Mouse (Mus musculus) gonadal fat pad, adult 2 months (tissue): Measurements from ENCODE around the gene Prl2c5. TPM values are rescaled to one million over a fixed set of nuclear protein-coding genes. Genes with fewer than 3 reads are reported as not detected.
"Not testable (repeated sequence)": the region's sequence is repeated elsewhere in the genome, so short reads cannot be mapped to it uniquely, and the experiment has no call there.

Source experiments
- DNase-seq: peaks from one replicate; pipeline ENCODE4 v3.0.0-alpha.2; 2012; ENCODE audit warnings: low read depth
- polyA plus RNA-seq: library from polyadenylated mRNA; depleted of rRNA; stranded (reverse); fragments of >200 nt; gene quantifications from 2 replicates; pipeline ENCODE4 v1.2.3, GENCODE M21; 2012; rRNA removed

The Prl2c5 gene
- polyA plus RNA-seq: not detected in 2 replicates

- not testable (repeated sequence) for DNase-seq
Observed at GRCm38 (mm10) chr13:13182415-13182814, at the start of gene Prl2c5. TSS of gene Prl2c5 (plus strand) at chr13:13182715.

- not testable (repeated sequence) for DNase-seq
Observed at GRCm38 (mm10) chr13:13162777-13163485, 19.6 kb upstream of the Prl2c5 start.

GRCm38 (mm10) chr13:13168631-13169030 lies 13.9 kb upstream of the Prl2c5 start:
- DNase-seq: not testable (repeated sequence)

GRCm38 (mm10) chr13:13173616-13174136 lies 8.8 kb upstream of the Prl2c5 start:
- DNase-seq: not testable (repeated sequence)

- not testable (repeated sequence) for DNase-seq
Observed at GRCm38 (mm10) chr13:13175736-13176135, 6.8 kb upstream of the Prl2c5 start.

- DNase-seq: not testable (repeated sequence)
Observed at GRCm38 (mm10) chr13:13211168-13211567, 28.7 kb downstream of the Prl2c5 start.

GRCm38 (mm10) chr13:13216363-13216762 lies 33.8 kb downstream of the Prl2c5 start:
- DNase-seq: not testable (repeated sequence)

GRCm38 (mm10) chr13:13220231-13220630 lies 37.7 kb downstream of the Prl2c5 start:
- not testable (repeated sequence) for DNase-seq

- DNase-seq: not testable (repeated sequence)
Observed at GRCm38 (mm10) chr13:13237456-13237855, 54.9 kb downstream of the Prl2c5 start.

Other genes with a start within 250 kb of the Prl2c5 start
- gene Prl2c2, start 177.3 kb upstream of the Prl2c5 start, polyA plus RNA-seq: not detected in 2 replicates
- gene Gpr137b, start 211.3 kb downstream of the Prl2c5 start, polyA plus RNA-seq: 30.9 and 45.6 TPM in 2 replicates